Mouse (Mus musculus): ENCODE data around the gene Zfp819. TPM values are rescaled to one million over a fixed set of nuclear protein-coding genes. Genes with fewer than 3 reads are reported as not detected.

Gene Zfp819
- 0.06 TPM in 1 of 2 replicates, not detected in the other for polyA plus RNA-seq (2012; rRNA removed)

GRCm38 (mm10) chr7:43606896-43607742, at the start of gene Zfp819:
Zfp819 (plus strand) TSS chr7:43607169.
- peak; percentile 9 to 11 for DNase-seq (ENCODE audit: low read depth in 1 of 2, low spot score in 2 of 2)
- 23% methylated on average over 41 of the region's 41 CpGs for WGBS

GRCm38 (mm10) chr7:43562006-43562633, 44.8 kb upstream of the Zfp819 start, which contains the start of gene Zfp658:
Zfp658 (plus strand) TSS chr7:43562256.
- Histone ChIP-seq H3K4me3 (ENCODE audit: extremely low read depth, insufficient read depth, insufficient read length) (peak within 1 kb of the TSS; percentile 58), H3K36me3 (ENCODE audit: control insufficient read depth, insufficient read depth, low read length) (0 out of 2 replicates have a peak, but pooled peaks cover 4% of the 10 kb centered on the region), H3K27me3 (ENCODE audit: control insufficient read depth, insufficient read depth, low read length) (no peaks in the 10 kb centered on the region), H3K4me1 (ENCODE audit: control insufficient read depth, insufficient read depth, insufficient read length) (peaks cover 7% of the 10 kb centered on the region; the same call in 1 of the 2 replicates), H3K27ac (ENCODE audit: insufficient read depth, low read length) (peak within 1 kb of the TSS; percentile 76)
- TF ChIP-seq POLR2A (IDR thresholded peaks at IDR 0.05; ENCODE audit: low read depth, low read length) (peak; percentile 1; the same call in 1 of the 2 replicates), CTCF (IDR thresholded peaks at IDR 0.05; ENCODE audit: extremely low read depth, insufficient read depth, insufficient read length, insufficient replicate concordance) (no peak)
- under 1% methylated on average over 27 of the region's 27 CpGs for WGBS
- peak; percentile 71 to 85 for DNase-seq (ENCODE audit: low read depth in 1 of 2, low spot score in 2 of 2)

More at GRCm38 (mm10) chr7:43606896-43607742, at the start of gene Zfp819:
- H3K27ac ChIP-seq (ENCODE audit: insufficient read depth, low read length): no peak within 1 kb of the TSS
- H3K4me1 ChIP-seq (ENCODE audit: control insufficient read depth, insufficient read depth, insufficient read length): no peaks in the 10 kb centered on the region
- no peaks in the 10 kb centered on the region for H3K27me3 ChIP-seq (ENCODE audit: control insufficient read depth, insufficient read depth, low read length)
- H3K36me3 ChIP-seq (ENCODE audit: control insufficient read depth, insufficient read depth, low read length): no peaks in the 10 kb centered on the region
- H3K4me3 ChIP-seq (ENCODE audit: extremely low read depth, insufficient read depth, insufficient read length): no peak within 1 kb of the TSS
- TF ChIP-seq CTCF (IDR thresholded peaks at IDR 0.05; ENCODE audit: extremely low read depth, insufficient read depth, insufficient read length, insufficient replicate concordance) (no peak), POLR2A (IDR thresholded peaks at IDR 0.05; ENCODE audit: low read depth, low read length) (no peak)

GRCm38 (mm10) chr7:43562651-43563070, 44.3 kb upstream of the Zfp819 start:
- H3K27me3 ChIP-seq (ENCODE audit: control insufficient read depth, insufficient read depth, low read length): no peaks in the 10 kb centered on the region
- H3K36me3 ChIP-seq (ENCODE audit: control insufficient read depth, insufficient read depth, low read length): peaks cover 9% of the 10 kb centered on the region
- H3K4me1 ChIP-seq (ENCODE audit: control insufficient read depth, insufficient read depth, insufficient read length): peaks cover 7% of the 10 kb centered on the region; the same call in 1 of the 2 replicates
- H3K27ac ChIP-seq (ENCODE audit: insufficient read depth, low read length): peak overlapping the region; percentile 76
- peak; percentile 61 to 68 for DNase-seq (ENCODE audit: low read depth in 1 of 2, low spot score in 2 of 2)
- TF ChIP-seq CTCF (IDR thresholded peaks at IDR 0.05; ENCODE audit: extremely low read depth, insufficient read depth, insufficient read length, insufficient replicate concordance) (no peak), POLR2A (IDR thresholded peaks at IDR 0.05; ENCODE audit: low read depth, low read length) (no peak)
- peak overlapping the region; percentile 58 for H3K4me3 ChIP-seq (ENCODE audit: extremely low read depth, insufficient read depth, insufficient read length)
- WGBS: 1% methylated on average over 10 of the region's 10 CpGs

- H3K27ac ChIP-seq (ENCODE audit: insufficient read depth, low read length): 0 out of 2 replicates have a peak overlapping the region, but pooled peaks have one; percentile 9
- H3K4me1 ChIP-seq (ENCODE audit: control insufficient read depth, insufficient read depth, insufficient read length): peaks cover 7% of the 10 kb centered on the region; the same call in 1 of the 2 replicates
- no peak for DNase-seq (ENCODE audit: low read depth in 1 of 2, low spot score in 2 of 2)
- H3K27me3 ChIP-seq (ENCODE audit: control insufficient read depth, insufficient read depth, low read length): no peaks in the 10 kb centered on the region
- WGBS: 21% methylated on average over 6 of the region's 6 CpGs
- peaks cover 13% of the 10 kb centered on the region for H3K36me3 ChIP-seq (ENCODE audit: control insufficient read depth, insufficient read depth, low read length)
- TF ChIP-seq CTCF (IDR thresholded peaks at IDR 0.05; ENCODE audit: extremely low read depth, insufficient read depth, insufficient read length, insufficient replicate concordance) (no peak), POLR2A (IDR thresholded peaks at IDR 0.05; ENCODE audit: low read depth, low read length) (no peak)
- H3K4me3 ChIP-seq (ENCODE audit: extremely low read depth, insufficient read depth, insufficient read length): peak overlapping the region; percentile 8; the same call in 1 of the 2 replicates
Measured at GRCm38 (mm10) chr7:43563300-43563699, 43.7 kb upstream of the Zfp819 start.

GRCm38 (mm10) chr7:43571216-43571615, 35.8 kb upstream of the Zfp819 start:
- H3K4me1 ChIP-seq (ENCODE audit: control insufficient read depth, insufficient read depth, insufficient read length): no peaks in the 10 kb centered on the region
- 68% methylated on average over 2 of the region's 2 CpGs for WGBS
- TF ChIP-seq CTCF (IDR thresholded peaks at IDR 0.05; ENCODE audit: extremely low read depth, insufficient read depth, insufficient read length, insufficient replicate concordance): no peak
- no peak for TF ChIP-seq POLR2A (IDR thresholded peaks at IDR 0.05; ENCODE audit: low read depth, low read length)
- no peak overlapping the region for H3K27ac ChIP-seq (ENCODE audit: insufficient read depth, low read length)
- no peak overlapping the region for H3K4me3 ChIP-seq (ENCODE audit: extremely low read depth, insufficient read depth, insufficient read length)
- no peak for DNase-seq (ENCODE audit: low read depth in 1 of 2, low spot score in 2 of 2)
- no peaks in the 10 kb centered on the region for H3K27me3 ChIP-seq (ENCODE audit: control insufficient read depth, insufficient read depth, low read length)
- peaks cover 25% of the 10 kb centered on the region for H3K36me3 ChIP-seq (ENCODE audit: control insufficient read depth, insufficient read depth, low read length)

GRCm38 (mm10) chr7:43579440-43580171, 27.4 kb upstream of the Zfp819 start, which contains the start of gene Zfp719:
Zfp719 (plus strand) TSS chr7:43579610.
- TF ChIP-seq CTCF (IDR thresholded peaks at IDR 0.05; ENCODE audit: extremely low read depth, insufficient read depth, insufficient read length, insufficient replicate concordance) (no peak), POLR2A (IDR thresholded peaks at IDR 0.05; ENCODE audit: low read depth, low read length) (no peak)
- Histone ChIP-seq H3K4me1 (ENCODE audit: control insufficient read depth, insufficient read depth, insufficient read length) (peaks cover 4% of the 10 kb centered on the region; the same call in 1 of the 2 replicates), H3K27ac (ENCODE audit: insufficient read depth, low read length) (peak within 1 kb of the TSS; percentile 77), H3K27me3 (ENCODE audit: control insufficient read depth, insufficient read depth, low read length) (no peaks in the 10 kb centered on the region), H3K36me3 (ENCODE audit: control insufficient read depth, insufficient read depth, low read length) (peaks cover 6% of the 10 kb centered on the region; the same call in 1 of the 2 replicates), H3K4me3 (ENCODE audit: extremely low read depth, insufficient read depth, insufficient read length) (peak within 1 kb of the TSS; percentile 74)
- under 1% methylated on average over 37 of the region's 37 CpGs for WGBS
- peak; percentile 85 to 95 for DNase-seq (ENCODE audit: low read depth in 1 of 2, low spot score in 2 of 2)

Measured in spleen, adult 2 months (tissue).